Mouse (Mus musculus) spleen, adult 2 months (tissue): ENCODE results near the gene Myoz1.

Source experiments
- CTCF ChIP-seq: fragments of 200-500 bp; IDR thresholded peaks from 2 replicates; pipeline ENCODE4 v1.5.1; 2011; ENCODE audit warnings: mild to moderate bottlenecking, inconsistent platforms; ENCODE audit not compliant: insufficient read depth, insufficient read length, insufficient replicate concordance; ENCODE audit errors: extremely low read depth
- POLR2A ChIP-seq: fragments of 200-500 bp; IDR thresholded peaks from 2 replicates; pipeline ENCODE4 v1.6.1; 2011; ENCODE audit warnings: low read depth, low read length, inconsistent platforms

GRCm38 (mm10) chr14:20695761-20696520, 39.6 kb upstream of the Myoz1 start:
- TF ChIP-seq CTCF (no peak), POLR2A (no peak)
